Mouse (Mus musculus) lung, postnatal 0 days (tissue): ENCODE results near the gene Lxn. TPM values are rescaled to one million over a fixed set of nuclear protein-coding genes. Genes with fewer than 3 reads are reported as not detected.

Experiments
- ATAC-seq: fragments of 200-750 bp; cut with Nextera tagmentation; 2 replicates; pipeline ENCODE4 v1.8.0; 2017; ENCODE audit warnings: moderate library complexity
- DNase-seq: peaks from one replicate; pipeline ENCODE4 v3.0.0-alpha.2; 2016; ENCODE audit warnings: low spot score
- H3K27ac ChIP-seq: fragments of 300-500 bp; sonication (generic); 2 replicates; pipeline ENCODE4 v1.5.1; 2014; ENCODE audit warnings: antibody characterized with exemption, mild to moderate bottlenecking, low read length, mixed read lengths
- H3K27me3 ChIP-seq: fragments of 300-500 bp; sonication (generic); replicated peaks from 2 replicates; pipeline ENCODE4 v1.6.1; 2014; ENCODE audit warnings: low read length, mixed read lengths; ENCODE audit not compliant: insufficient read depth
- H3K36me3 ChIP-seq: fragments of 300-500 bp; sonication (generic); 2 replicates; pipeline ENCODE4 v1.6.1; 2014; ENCODE audit warnings: low read length, mixed read lengths; ENCODE audit not compliant: insufficient read depth
- H3K4me1 ChIP-seq: fragments of 300-500 bp; sonication (generic); 2 replicates; pipeline ENCODE4 v1.6.1; 2014; ENCODE audit warnings: antibody characterized with exemption, low read depth, low read length, mixed read lengths; ENCODE audit not compliant: insufficient read depth
- H3K4me2 ChIP-seq: fragments of 300-500 bp; sonication (generic); replicated peaks from 2 replicates; pipeline ENCODE4 v1.6.1; 2014; ENCODE audit warnings: low read depth, mild to moderate bottlenecking, low read length, moderate library complexity, mixed read lengths
- H3K4me3 ChIP-seq: fragments of 300-500 bp; sonication (generic); 2 replicates; pipeline ENCODE4 v1.5.1; 2014; ENCODE audit warnings: low read depth, low read length
- H3K9ac ChIP-seq: fragments of 300-500 bp; sonication (generic); replicated peaks from 2 replicates; pipeline ENCODE4 v1.6.1; 2014; ENCODE audit warnings: low read depth, mild to moderate bottlenecking
- H3K9me3 ChIP-seq: fragments of 300-500 bp; sonication (generic); 2 replicates; pipeline ENCODE4 v1.6.1; 2016; ENCODE audit warnings: low read length, mixed read lengths
- CTCF ChIP-seq: IDR thresholded peaks from 2 replicates; pipeline ENCODE4 v1.5.1; 2016; ENCODE audit warnings: antibody characterized with exemption, mild to moderate bottlenecking
- EP300 ChIP-seq: IDR thresholded peaks from 2 replicates; pipeline ENCODE4 v1.6.1; 2016; ENCODE audit warnings: antibody characterized with exemption, mild to moderate bottlenecking, control low read depth
- WGBS: fragments of 180-500 bp; shearing (Covaris S2); extraction: QIAGEN DNeasy Blood & Tissue Kit; methylation state at CpG from one replicate; pipeline ENCODE4 v1.1.7; 2014; 5-methylcytosine and 5-hydroxymethylcytosine counted together
- polyA plus RNA-seq: library from polyadenylated mRNA; unstranded; fragments of >200 nt; fragmentation: Nextera tagmentation; extraction: Ambion mirVana; gene quantifications from 2 replicates; pipeline ENCODE4 v1.2.1, GENCODE M21; 2015

Gene Lxn
- polyA plus RNA-seq, 1 experiment from 2014 or later = 156 TPM

DNA sequence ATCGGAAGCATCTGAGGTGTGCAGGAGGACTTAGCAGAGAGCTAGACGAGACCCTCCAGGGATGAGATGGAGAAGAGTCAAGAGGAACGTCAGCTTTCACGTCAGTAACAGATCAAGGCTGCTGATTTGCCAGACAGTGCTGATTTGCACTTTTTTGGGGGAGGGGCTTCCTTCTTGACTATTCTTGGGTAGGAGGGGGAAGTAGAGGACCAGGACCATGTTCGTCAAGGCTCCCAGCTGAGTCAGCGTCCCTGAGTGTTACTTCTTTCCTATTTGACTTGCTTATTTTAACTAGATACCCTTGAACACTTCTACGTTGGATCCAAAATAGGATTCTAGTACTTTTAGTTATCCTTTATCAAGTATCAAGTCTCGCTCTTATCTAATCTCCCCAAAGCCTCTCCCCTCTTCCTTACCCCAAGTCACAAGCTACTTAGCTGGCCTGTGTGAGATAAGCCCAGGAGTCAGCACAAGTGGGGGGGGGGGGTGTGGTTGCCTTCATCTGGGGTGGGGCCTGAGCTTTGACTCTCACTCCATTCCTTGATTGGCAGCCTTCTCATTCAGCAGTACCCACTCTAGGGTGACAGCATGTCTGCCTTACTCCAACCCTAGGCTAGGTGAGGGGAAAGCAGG lies 35.2 kb upstream of the Lxn start:
- H3K27me3 ChIP-seq = no peaks in the 10 kb centered on the region
- 80% methylated on average over 8 of the region's 8 CpGs for WGBS
- no peak for TF ChIP-seq EP300
- H3K4me3 ChIP-seq = no peak overlapping the region
- DNase-seq (no peak), ATAC-seq (no peak)
- H3K9me3 ChIP-seq = no peaks in the 10 kb centered on the region
- no peak overlapping the region for H3K9ac ChIP-seq
- no peak overlapping the region for H3K27ac ChIP-seq
- no peaks in the 10 kb centered on the region for H3K36me3 ChIP-seq
- H3K4me2 ChIP-seq = no peak overlapping the region
- no peaks in the 10 kb centered on the region for H3K4me1 ChIP-seq

DNA sequence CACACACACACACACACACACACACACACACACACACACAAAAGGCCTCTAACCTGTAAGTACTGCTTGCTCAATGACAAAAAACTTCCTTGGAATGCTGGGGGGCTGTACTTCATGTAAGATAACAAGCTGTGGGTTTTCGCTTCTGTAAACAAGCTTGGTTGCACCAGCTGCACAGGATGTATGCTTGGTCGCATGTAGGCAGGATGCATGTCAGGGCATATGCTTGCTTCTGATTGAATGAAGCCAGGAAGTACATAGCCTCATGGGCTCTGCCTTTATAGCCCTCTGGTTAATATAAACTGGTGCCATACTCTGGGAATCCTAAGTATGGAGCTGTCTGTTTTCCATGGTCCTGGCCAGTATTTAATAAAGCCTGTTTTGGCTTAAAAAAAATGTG lies 34.3 kb upstream of the Lxn start:
- TF ChIP-seq CTCF (no peak), EP300 (no peak)
- DNase-seq (no peak), ATAC-seq (no peak)
- Histone ChIP-seq H3K36me3 (no peaks in the 10 kb centered on the region), H3K27me3 (no peaks in the 10 kb centered on the region), H3K9ac (no peak overlapping the region), H3K4me3 (no peak overlapping the region), H3K4me1 (no peaks in the 10 kb centered on the region), H3K4me2 (no peak overlapping the region), H3K27ac (no peak overlapping the region), H3K9me3 (no peaks in the 10 kb centered on the region)
- WGBS = 52% methylated on average over 2 of the region's 2 CpGs

DNA sequence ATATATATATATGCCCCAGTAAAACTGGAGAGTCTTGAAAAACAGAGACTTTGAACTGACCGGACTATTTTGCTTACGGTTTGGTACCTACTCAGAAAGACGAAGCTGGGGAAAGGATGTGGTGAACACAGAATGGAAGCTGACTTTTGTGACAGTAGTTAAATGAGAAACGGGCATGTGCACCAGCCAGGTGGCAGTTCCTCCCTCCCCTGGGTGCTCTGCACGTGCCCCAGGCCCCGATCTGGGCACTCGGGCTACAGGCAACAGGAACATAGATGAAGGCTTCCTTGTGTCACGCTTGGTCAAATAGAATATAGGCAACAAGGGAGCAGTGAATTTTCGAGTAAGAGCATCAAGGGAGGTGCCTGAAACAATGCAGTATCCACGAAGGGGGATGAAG lies 32.6 kb upstream of the Lxn start:
- Histone ChIP-seq H3K9me3 (no peaks in the 10 kb centered on the region), H3K4me1 (no peaks in the 10 kb centered on the region), H3K27me3 (no peaks in the 10 kb centered on the region), H3K4me3 (no peak overlapping the region), H3K4me2 (no peak overlapping the region), H3K27ac (no peak overlapping the region), H3K36me3 (no peaks in the 10 kb centered on the region), H3K9ac (no peak overlapping the region)
- WGBS = 83% methylated on average over 10 of the region's 10 CpGs
- ATAC-seq (no peak), DNase-seq (no peak)
- TF ChIP-seq EP300 (no peak), CTCF (no peak)

DNA sequence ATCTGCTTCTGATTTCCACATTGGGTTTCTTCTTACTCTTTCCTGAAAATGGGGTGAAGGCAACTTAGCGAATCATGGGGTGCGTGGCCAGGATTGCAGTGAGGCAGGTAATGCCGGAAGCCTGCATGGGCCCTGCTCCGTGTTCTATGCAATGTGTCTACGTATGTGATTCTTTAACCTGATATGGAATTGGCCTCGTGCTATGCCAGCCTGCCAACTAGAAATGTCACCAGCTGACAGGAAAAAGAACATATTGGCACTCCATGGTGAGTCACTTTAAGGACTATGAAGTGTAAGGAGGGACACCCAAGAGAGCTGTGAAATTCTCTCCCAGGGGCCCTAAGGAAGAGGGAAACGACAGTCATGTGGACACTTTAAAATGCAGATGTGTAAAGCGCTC lies 29.4 kb upstream of the Lxn start:
- 86% methylated on average over 8 of the region's 8 CpGs for WGBS
- TF ChIP-seq EP300 = no peak
- Histone ChIP-seq H3K36me3 (no peaks in the 10 kb centered on the region), H3K4me3 (no peak overlapping the region), H3K9me3 (no peaks in the 10 kb centered on the region), H3K27ac (no peak overlapping the region), H3K4me1 (no peaks in the 10 kb centered on the region), H3K27me3 (no peaks in the 10 kb centered on the region), H3K4me2 (no peak overlapping the region), H3K9ac (no peak overlapping the region)
- no peak for ATAC-seq
- DNase-seq = no peak

DNA sequence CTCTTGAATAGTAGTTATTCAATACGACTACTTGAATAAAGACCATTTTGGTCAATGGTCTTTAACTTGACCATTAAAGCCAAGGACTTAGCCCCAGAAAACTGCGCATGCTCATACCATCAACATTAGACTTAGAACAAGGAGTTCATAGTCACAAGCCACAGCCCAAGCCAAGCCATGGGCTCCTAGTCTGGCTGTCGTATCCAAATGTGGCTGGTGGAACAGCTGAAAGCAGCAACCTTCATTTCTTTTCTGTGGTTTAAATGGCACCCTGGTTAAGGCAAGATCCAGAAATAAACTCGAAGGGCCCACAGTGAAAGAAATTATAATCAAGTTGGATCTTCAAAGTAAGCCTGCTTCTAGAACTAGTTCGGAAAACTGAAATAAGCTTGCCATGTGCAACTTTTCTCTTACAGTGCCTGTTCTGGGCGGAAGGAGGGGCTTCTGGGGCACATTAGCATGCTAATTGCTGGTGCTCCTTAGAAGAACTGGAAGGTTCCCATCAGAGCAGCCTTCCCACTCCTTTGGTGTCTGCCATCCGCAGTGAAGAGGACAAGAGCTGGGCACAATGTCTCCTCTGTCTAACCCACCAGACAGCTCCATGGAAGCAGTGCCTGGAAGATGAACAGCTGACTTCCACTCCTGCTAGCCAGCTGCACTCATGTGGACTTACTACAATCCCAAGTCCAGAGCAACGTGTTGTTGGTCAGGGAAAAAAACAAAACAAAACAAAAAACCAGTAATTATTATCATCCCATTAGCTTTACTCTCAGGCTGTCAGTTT lies 28.6 kb upstream of the Lxn start:
- no peaks in the 10 kb centered on the region for H3K27me3 ChIP-seq
- H3K4me1 ChIP-seq = no peaks in the 10 kb centered on the region
- no peak overlapping the region for H3K27ac ChIP-seq
- H3K9me3 ChIP-seq = no peaks in the 10 kb centered on the region
- no peak overlapping the region for H3K9ac ChIP-seq
- WGBS = 79% methylated on average over 8 of the region's 8 CpGs
- DNase-seq = no peak
- no peak overlapping the region for H3K4me3 ChIP-seq
- H3K4me2 ChIP-seq = no peak overlapping the region
- ATAC-seq = no peak
- TF ChIP-seq CTCF (no peak), EP300 (no peak)
- no peaks in the 10 kb centered on the region for H3K36me3 ChIP-seq

DNA sequence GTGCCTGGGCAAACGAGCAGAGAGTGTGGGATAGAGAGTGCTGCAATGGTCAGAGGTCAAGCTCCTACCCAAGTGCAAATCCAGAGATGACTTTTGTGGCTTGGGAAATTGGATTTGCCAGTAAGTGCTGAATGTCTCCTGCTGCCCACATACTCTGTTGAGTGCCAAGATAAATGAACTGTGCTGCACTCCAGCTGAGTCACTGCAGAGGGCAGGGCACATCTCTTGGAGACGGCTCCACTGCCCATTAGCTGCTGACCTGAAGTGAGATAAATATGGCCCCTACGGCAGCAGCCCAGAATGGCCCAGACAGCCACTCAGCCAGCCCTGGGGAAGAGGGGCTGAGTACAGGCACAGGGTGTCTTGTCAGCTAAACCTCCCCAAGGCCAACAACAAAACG lies 26.4 kb upstream of the Lxn start:
- TF ChIP-seq CTCF = no peak
- no peak for TF ChIP-seq EP300

More for the DNA sequence above, 26.4 kb upstream of the Lxn start:
- no peak overlapping the region for H3K9ac ChIP-seq
- H3K27me3 ChIP-seq = no peaks in the 10 kb centered on the region
- no peak overlapping the region for H3K4me3 ChIP-seq
- H3K27ac ChIP-seq = no peak overlapping the region
- no peak for DNase-seq
- no peak for ATAC-seq
- 23% methylated on average over 4 of the region's 4 CpGs for WGBS
- H3K4me1 ChIP-seq = no peaks in the 10 kb centered on the region
- no peak overlapping the region for H3K4me2 ChIP-seq
- no peaks in the 10 kb centered on the region for H3K9me3 ChIP-seq
- no peaks in the 10 kb centered on the region for H3K36me3 ChIP-seq
